Mouse (Mus musculus): ENCODE data around the gene Donson. TPM values are rescaled to one million over a fixed set of nuclear protein-coding genes. Genes with fewer than 3 reads are reported as not detected.

The Donson gene
- total and polyA plus RNA-seq, 3 experiments = 25.4 to 33.9 TPM; not detected in 1

GRCm38 (mm10) chr16:91730446-91730845 lies 41.9 kb upstream of the Donson start:
- peaks cover 7 to 9% of the 10 kb centered on the region in 2 experiments for H3K27me3 ChIP-seq (ENCODE audit: control insufficient read depth in 1 of 2, insufficient read depth in 2 of 2, low read length in 2 of 2)
- H3K9me3 ChIP-seq (replicated peaks; ENCODE audit: insufficient read depth, low read length) = no peaks in the 10 kb centered on the region
- H3K4me3 ChIP-seq (ENCODE audit: control insufficient read depth in 1 of 2, insufficient read depth in 1 of 2, low read depth in 2 of 2, low read length in 2 of 2) = peak overlapping the region; percentile 68 to 72
- no peak for DNase-seq (ENCODE audit: low read depth, low spot score)
- peaks cover 21% of the 10 kb centered on the region for H3K79me2 ChIP-seq (ENCODE audit: control insufficient read depth, insufficient read depth, low read length, poor library complexity)
- TF ChIP-seq ZNF384 (IDR thresholded peaks at IDR 0.05; ENCODE audit: low read depth, low read length) (0 out of 2 replicates have a peak, but pooled peaks have one; percentile 7), CHD2 (IDR thresholded peaks at IDR 0.05; ENCODE audit: low read length) (no peak)
- peaks cover 0 to 14% of the 10 kb centered on the region in 2 experiments; a peak in 2 of 4 replicates for H3K36me3 ChIP-seq (ENCODE audit: control insufficient read depth in 1 of 2, insufficient read depth in 2 of 2, low read length in 2 of 2)
- H3K9ac ChIP-seq (ENCODE audit: control insufficient read depth, low read depth, low read length, poor library complexity, severe bottlenecking) = peak overlapping the region; percentile 68
- peaks cover 0 to 14% of the 10 kb centered on the region in 2 experiments; a peak in 3 of 4 replicates for H3K4me1 ChIP-seq (ENCODE audit: control insufficient read depth in 1 of 2, insufficient read depth in 2 of 2, low read length in 2 of 2)
- no peak overlapping the region for H3K27ac ChIP-seq (ENCODE audit: control insufficient read depth, low read depth, low read length)

- TF ChIP-seq GABPA (IDR thresholded peaks at IDR 0.05; ENCODE audit: low read depth, low read length) (no peak), MAX (IDR thresholded peaks at IDR 0.05; ENCODE audit: low read length) (no peak), ZMIZ1 (IDR thresholded peaks at IDR 0.05; ENCODE audit: low read depth, low read length) (no peak), SIN3A (IDR thresholded peaks at IDR 0.05; ENCODE audit: low read length) (no peak), USF2 (IDR thresholded peaks at IDR 0.05; ENCODE audit: borderline replicate concordance in 1 of 2, insufficient read depth in 1 of 2, low read depth in 1 of 2, low read length in 2 of 2) (no peak), NELFE (IDR thresholded peaks at IDR 0.05; ENCODE audit: low read depth, low read length) (no peak), ETS1 (IDR thresholded peaks at IDR 0.05; ENCODE audit: low read depth, low read length) (no peak), MEF2A (IDR thresholded peaks at IDR 0.05; ENCODE audit: extremely low read depth, insufficient replicate concordance, low read depth, low read length, poor library complexity, severe bottlenecking) (no peak), SMC3 (IDR thresholded peaks at IDR 0.05; ENCODE audit: low read depth, low read length) (no peak), BHLHE40 (IDR thresholded peaks at IDR 0.05; ENCODE audit: borderline replicate concordance, low read depth, low read length) (no peak), JUND (IDR thresholded peaks at IDR 0.05; ENCODE audit: low read depth, low read length) (no peak), E2F4 (IDR thresholded peaks at IDR 0.05; ENCODE audit: borderline replicate concordance, low read depth, low read length) (no peak), EP300 (IDR thresholded peaks at IDR 0.05; ENCODE audit: low read depth in 1 of 2, low read length in 2 of 2) (no peak), ZC3H11A (IDR thresholded peaks at IDR 0.05; ENCODE audit: low read depth, low read length) (no peak), USF1 (IDR thresholded peaks at IDR 0.05; ENCODE audit: low read depth, low read length) (no peak), CTCF (IDR thresholded peaks at IDR 0.05 in 2 of 3, conservative IDR thresholded peaks at IDR 0.05 in 1 of 3; ENCODE audit: control insufficient read depth in 1 of 3, insufficient read depth in 1 of 3, low read depth in 2 of 3, low read length in 3 of 3, poor library complexity in 1 of 3, severe bottlenecking in 1 of 3) (no peak), KAT2A (conservative IDR thresholded peaks at IDR 0.05; ENCODE audit: low read depth, low read length) (no peak), UBTF (IDR thresholded peaks at IDR 0.05; ENCODE audit: borderline replicate concordance, insufficient read depth, low read depth, low read length) (no peak), ZNF384 (IDR thresholded peaks at IDR 0.05; ENCODE audit: low read depth, low read length) (no peak)
- H3K27me3 ChIP-seq (ENCODE audit: control insufficient read depth in 1 of 2, insufficient read depth in 2 of 2, low read length in 2 of 2) = peaks cover 7 to 9% of the 10 kb centered on the region in 2 experiments
- peak; percentile 37 for DNase-seq (ENCODE audit: low read depth, low spot score)
- no peaks in the 10 kb centered on the region for H3K9me3 ChIP-seq (replicated peaks; ENCODE audit: insufficient read depth, low read length)
- peak overlapping the region; percentile 68 for H3K9ac ChIP-seq (ENCODE audit: control insufficient read depth, low read depth, low read length, poor library complexity, severe bottlenecking)
- peaks cover 0 to 14% of the 10 kb centered on the region in 2 experiments; a peak in 3 of 4 replicates for H3K4me1 ChIP-seq (ENCODE audit: control insufficient read depth in 1 of 2, insufficient read depth in 2 of 2, low read length in 2 of 2)
- H3K36me3 ChIP-seq (ENCODE audit: control insufficient read depth in 1 of 2, insufficient read depth in 2 of 2, low read length in 2 of 2) = peaks cover 0 to 14% of the 10 kb centered on the region in 2 experiments; a peak in 2 of 4 replicates
- peak overlapping the region; percentile 68 to 72 for H3K4me3 ChIP-seq (ENCODE audit: control insufficient read depth in 1 of 2, insufficient read depth in 1 of 2, low read depth in 2 of 2, low read length in 2 of 2)
- H3K79me2 ChIP-seq (ENCODE audit: control insufficient read depth, insufficient read depth, low read length, poor library complexity) = peaks cover 21% of the 10 kb centered on the region
- no peak overlapping the region for H3K27ac ChIP-seq (ENCODE audit: control insufficient read depth, low read depth, low read length)
Measured at GRCm38 (mm10) chr16:91729821-91730441, 41.4 kb upstream of the Donson start.
